Mouse (Mus musculus): ENCODE data around the gene Cyp4a32. TPM values are rescaled to one million over a fixed set of nuclear protein-coding genes. Genes with fewer than 3 reads are reported as not detected.
"Not testable (repeated sequence)": the region's sequence is repeated elsewhere in the genome, so short reads cannot be mapped to it uniquely, and the experiment has no call there.

The Cyp4a32 gene
- total RNA-seq, 2 experiments from 2014 or later: not detected

DNA sequence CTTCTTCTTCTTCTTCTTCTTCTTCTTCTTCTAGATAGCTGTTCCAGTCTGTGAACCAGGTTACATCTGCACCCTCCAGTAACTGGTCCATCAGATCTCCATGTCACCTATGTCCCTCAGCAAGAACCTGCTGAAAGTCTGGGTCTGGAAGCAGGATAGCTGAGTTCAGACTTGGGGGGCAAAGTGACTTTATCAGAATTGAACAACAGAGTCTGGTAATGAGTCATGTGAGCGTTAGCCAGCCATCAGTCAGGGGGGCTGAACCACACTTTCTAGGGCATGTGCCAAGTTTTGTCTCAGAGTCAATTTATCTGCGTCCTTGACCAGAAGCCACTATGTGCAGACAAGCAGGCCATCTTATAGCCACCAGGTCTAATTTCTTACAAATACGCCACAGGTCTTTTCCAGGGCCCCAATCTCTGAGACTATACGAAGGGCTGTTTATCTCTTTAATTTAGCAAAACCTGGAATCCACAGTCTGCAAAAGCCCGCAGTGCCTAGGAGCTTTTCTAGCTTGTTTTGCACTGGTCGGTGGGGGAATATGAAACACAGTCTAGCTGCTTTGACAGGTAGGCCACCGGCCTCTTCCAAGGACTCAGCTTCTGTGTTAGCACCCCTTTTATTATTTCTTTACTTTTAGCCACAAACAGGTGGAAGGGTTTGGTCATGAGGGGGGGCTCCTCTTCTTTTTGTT is 55.2 kb downstream of the Cyp4a32 start:
- ATAC-seq (replicated peaks; ENCODE audit: low FRiP score, low TSS enrichment, poor library complexity, severe bottlenecking): not testable (repeated sequence)

DNA sequence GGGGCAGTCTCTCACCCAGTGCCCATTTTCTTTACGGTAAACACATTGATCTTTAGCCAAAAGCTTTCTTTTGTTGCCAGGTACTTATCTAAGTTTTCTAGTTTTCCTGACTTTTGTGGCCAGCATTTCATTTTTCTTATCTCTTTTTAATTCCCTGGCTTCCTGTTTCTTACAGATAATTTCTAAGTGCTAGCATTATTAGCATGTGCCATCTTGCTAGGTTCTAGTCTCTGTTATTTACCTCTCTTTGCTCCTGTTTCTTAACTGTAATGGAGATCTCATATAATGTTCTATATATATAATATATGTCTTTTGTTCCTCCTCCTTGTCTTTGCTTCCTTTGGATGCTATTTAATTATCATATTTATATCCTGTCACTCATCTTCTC is 55.8 kb downstream of the Cyp4a32 start:
- not testable (repeated sequence) for ATAC-seq (replicated peaks; ENCODE audit: low FRiP score, low TSS enrichment, poor library complexity, severe bottlenecking)

DNA sequence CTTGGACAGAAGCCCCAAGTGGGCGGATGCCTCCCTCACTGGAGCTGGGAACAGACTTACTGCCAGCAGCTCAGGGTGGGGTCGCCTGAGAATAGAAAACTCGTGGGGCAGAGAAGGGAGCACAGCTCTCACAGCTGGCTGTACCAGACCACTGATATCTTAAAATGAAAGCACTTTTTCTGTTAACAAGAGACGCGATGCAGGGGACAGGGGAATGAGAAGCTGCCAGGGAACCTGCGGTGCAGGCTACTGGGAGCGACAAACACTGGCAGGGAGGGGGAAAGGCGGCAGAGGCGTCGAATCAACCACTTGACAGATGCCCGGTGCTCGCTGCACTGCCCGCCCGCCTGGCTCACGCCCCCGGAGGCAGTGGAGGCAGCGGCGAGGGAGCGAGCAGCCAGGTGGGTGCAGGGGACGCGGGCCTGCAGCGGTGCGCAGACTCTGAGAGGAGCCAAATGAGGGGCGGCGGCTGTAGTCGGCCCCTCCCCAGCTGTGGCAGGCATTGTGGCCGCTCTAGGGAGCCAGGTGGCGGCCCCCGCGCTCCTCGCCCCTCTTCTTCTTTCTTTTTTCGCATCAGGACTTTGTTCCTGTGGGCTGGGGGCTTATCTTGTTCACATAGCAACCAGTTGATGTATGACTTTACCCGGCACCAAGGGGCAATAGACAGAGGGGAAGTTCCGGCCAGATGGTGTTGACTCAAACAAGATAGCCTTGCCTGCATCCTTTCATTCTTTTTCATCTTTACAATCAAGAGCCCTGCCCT is 56.5 kb downstream of the Cyp4a32 start:
- peak; percentile 89 for ATAC-seq (replicated peaks; ENCODE audit: low FRiP score, low TSS enrichment, poor library complexity, severe bottlenecking)

DNA sequence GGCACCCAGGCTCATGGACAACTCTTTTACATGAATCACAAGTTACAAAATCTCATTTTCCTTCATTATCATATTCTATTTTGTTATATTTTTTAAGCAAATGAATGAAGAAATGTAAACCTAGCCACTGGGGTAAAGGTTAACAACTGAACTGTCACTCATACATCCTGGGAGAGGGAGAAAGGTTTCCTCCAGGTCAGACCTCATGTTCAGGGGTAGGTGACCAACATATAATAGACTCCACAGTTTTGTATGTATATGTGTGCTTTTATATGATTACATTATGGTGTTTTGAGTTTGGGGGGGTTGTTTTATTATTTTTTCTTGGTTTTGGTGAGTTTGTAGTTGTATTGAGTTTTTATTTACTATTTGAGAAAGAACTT is 57.1 kb downstream of the Cyp4a32 start:
- ATAC-seq (replicated peaks; ENCODE audit: low FRiP score, low TSS enrichment, poor library complexity, severe bottlenecking): no peak

DNA sequence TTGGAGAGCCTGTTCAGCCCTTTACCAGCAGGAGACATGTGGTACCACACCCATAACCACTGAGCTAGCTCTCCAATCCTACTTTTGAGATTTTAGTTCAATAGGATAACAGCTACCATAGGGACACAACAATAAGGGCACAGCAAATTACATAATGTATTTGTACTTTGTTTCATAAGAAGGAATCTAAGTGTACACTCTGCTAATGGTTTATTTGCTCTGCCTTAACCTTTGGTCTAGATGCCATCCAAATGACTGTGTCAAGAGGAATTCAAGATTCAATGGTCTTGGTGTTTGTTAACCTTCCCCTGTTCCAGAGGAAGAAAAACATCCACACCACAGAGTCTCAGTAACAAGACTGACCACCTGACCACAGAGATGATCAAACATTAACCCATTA is 58.4 kb downstream of the Cyp4a32 start:
- no peak for ATAC-seq (replicated peaks; ENCODE audit: low FRiP score, low TSS enrichment, poor library complexity, severe bottlenecking)

Other genes with a start within 250 kb of the Cyp4a32 start
- not detected in 2 replicates for gene Cyp4a12b, start 189.3 kb upstream of the Cyp4a32 start, total RNA-seq (2014; fragmentation: Nextera tagmentation)
- not detected in 2 replicates for gene Cyp4a12b, start 189.3 kb upstream of the Cyp4a32 start, total RNA-seq (2017)
- not detected in 2 replicates for gene Cyp4a30b, start 148.4 kb upstream of the Cyp4a32 start, total RNA-seq (2014; fragmentation: Nextera tagmentation)
- not detected in 2 replicates for gene Cyp4a30b, start 148.4 kb upstream of the Cyp4a32 start, total RNA-seq (2017)
- gene Cyp4a14, start 104.8 kb upstream of the Cyp4a32 start, total RNA-seq (2014; fragmentation: Nextera tagmentation): not detected in 2 replicates
- not detected in 2 replicates for gene Cyp4a14, start 104.8 kb upstream of the Cyp4a32 start, total RNA-seq (2017)
- not detected in 2 replicates for gene Cyp4a10, start 82.7 kb upstream of the Cyp4a32 start, total RNA-seq (2014; fragmentation: Nextera tagmentation)
- gene Cyp4a10, start 82.7 kb upstream of the Cyp4a32 start, total RNA-seq (2017): not detected in 2 replicates
- gene Cyp4a31, start 37.3 kb upstream of the Cyp4a32 start, total RNA-seq (2014; fragmentation: Nextera tagmentation): not detected in 2 replicates
- gene Cyp4a31, start 37.3 kb upstream of the Cyp4a32 start, total RNA-seq (2017): not detected in 2 replicates
- not detected in 2 replicates for gene Cyp4b1, start 46.8 kb downstream of the Cyp4a32 start, total RNA-seq (2014; fragmentation: Nextera tagmentation)
- gene Cyp4b1, start 46.8 kb downstream of the Cyp4a32 start, total RNA-seq (2017): not detected in 2 replicates
- gene Efcab14, start 136.8 kb downstream of the Cyp4a32 start, total RNA-seq (2014; fragmentation: Nextera tagmentation): 39.7 and 45.7 TPM in 2 replicates
- gene Efcab14, start 136.8 kb downstream of the Cyp4a32 start, total RNA-seq (2017): 34.2 and 41.0 TPM in 2 replicates
- not detected in 2 replicates for gene Tex38, start 180.0 kb downstream of the Cyp4a32 start, total RNA-seq (2014; fragmentation: Nextera tagmentation)
- gene Tex38, start 180.0 kb downstream of the Cyp4a32 start, total RNA-seq (2017): not detected in 2 replicates
- 13.2 and 17.2 TPM in 2 replicates for gene Atpaf1, start 183.8 kb downstream of the Cyp4a32 start, total RNA-seq (2014; fragmentation: Nextera tagmentation)
- gene Atpaf1, start 183.8 kb downstream of the Cyp4a32 start, total RNA-seq (2017): 16.5 and 17.8 TPM in 2 replicates
- 7.0 and 9.8 TPM in 2 replicates for gene Mob3c, start 227.1 kb downstream of the Cyp4a32 start, total RNA-seq (2014; fragmentation: Nextera tagmentation)
- gene Mob3c, start 227.1 kb downstream of the Cyp4a32 start, total RNA-seq (2017): 14.2 and 19.3 TPM in 2 replicates
- 31.4 and 41.8 TPM in 2 replicates for gene Mknk1, start 238.2 kb downstream of the Cyp4a32 start, total RNA-seq (2014; fragmentation: Nextera tagmentation)
- gene Mknk1, start 238.2 kb downstream of the Cyp4a32 start, total RNA-seq (2017): 57.6 and 58.8 TPM in 2 replicates